Mouse (Mus musculus) liver, postnatal 0 days (tissue): ENCODE results near the gene Crybb1. TPM values are rescaled to one million over a fixed set of nuclear protein-coding genes. Genes with fewer than 3 reads are reported as not detected.

Experiments used
- ATAC-seq: fragments of 200-750 bp; cut with Nextera tagmentation; 2 replicates; pipeline ENCODE4 v1.8.0; 2017; ENCODE audit warnings: mild to moderate bottlenecking, moderate library complexity
- DNase-seq: peaks from one replicate; pipeline ENCODE4 v3.0.0-alpha.2; 2016
- H3K27ac ChIP-seq: fragments of 300-500 bp; sonication (generic); 2 replicates; pipeline ENCODE4 v1.5.1; 2014; ENCODE audit warnings: antibody characterized with exemption, moderate library complexity, mild to moderate bottlenecking, low read depth
- H3K27me3 ChIP-seq: fragments of 300-500 bp; sonication (generic); 2 replicates; pipeline ENCODE4 v1.6.1; 2014; ENCODE audit warnings: low read length, control low read depth, mixed read lengths; ENCODE audit not compliant: insufficient read depth
- H3K36me3 ChIP-seq: fragments of 300-500 bp; sonication (generic); replicated peaks from 2 replicates; pipeline ENCODE4 v1.6.1; 2014; ENCODE audit warnings: mild to moderate bottlenecking, control low read depth, low read length, moderate library complexity, mixed read lengths; ENCODE audit not compliant: insufficient read depth
- H3K4me1 ChIP-seq: fragments of 300-500 bp; sonication (generic); 2 replicates; pipeline ENCODE4 v1.6.1; 2014; ENCODE audit warnings: antibody characterized with exemption, mild to moderate bottlenecking, control low read depth; ENCODE audit not compliant: insufficient read depth
- H3K4me2 ChIP-seq: fragments of 300-500 bp; sonication (generic); 2 replicates; pipeline ENCODE4 v1.6.1; 2014; ENCODE audit warnings: low read depth, mild to moderate bottlenecking, low read length, moderate library complexity, mixed read lengths
- H3K4me3 ChIP-seq: fragments of 300-500 bp; sonication (generic); 2 replicates; pipeline ENCODE4 v1.5.1; 2014; ENCODE audit warnings: low read depth, low read length
- H3K9ac ChIP-seq: fragments of 300-500 bp; sonication (generic); replicated peaks from 2 replicates; pipeline ENCODE4 v1.6.1; 2014; ENCODE audit warnings: mild to moderate bottlenecking, moderate library complexity
- H3K9me3 ChIP-seq: fragments of 300-500 bp; sonication (generic); 2 replicates; pipeline ENCODE4 v1.6.1; 2016; ENCODE audit warnings: mild to moderate bottlenecking, control low read depth, low read length, mixed read lengths
- CTCF ChIP-seq: sonication (generic); IDR thresholded peaks from 2 replicates; pipeline ENCODE4 v1.5.1; 2016; ENCODE audit warnings: antibody characterized with exemption, low read depth
- EP300 ChIP-seq: IDR thresholded peaks from 2 replicates; pipeline ENCODE4 v1.6.1; 2016; ENCODE audit warnings: antibody characterized with exemption, low read depth, mild to moderate bottlenecking
- WGBS: fragments of 180-500 bp; shearing (Covaris S2); extraction: QIAGEN DNeasy Blood & Tissue Kit; methylation state at CpG from one replicate; pipeline ENCODE4 v1.1.7; 2014; ENCODE audit not compliant: insufficient replicate concordance; 5-methylcytosine and 5-hydroxymethylcytosine counted together
- polyA plus RNA-seq: library from polyadenylated mRNA; unstranded; fragments of >200 nt; fragmentation: Nextera tagmentation; extraction: Ambion mirVana; gene quantifications from 2 replicates; pipeline ENCODE4 v1.2.1, GENCODE M21; 2015

Gene Crybb1
- polyA plus RNA-seq, 1 experiment from 2014 or later = 0.33 TPM

GRCm38 (mm10) chr5:112293800-112294199 lies 38.2 kb downstream of the Crybb1 start:
- no peak overlapping the region; the same call in 1 of the 2 replicates for H3K9ac ChIP-seq
- H3K36me3 ChIP-seq = no peaks in the 10 kb centered on the region; the same call in 1 of the 2 replicates
- DNase-seq = no peak
- no peaks in the 10 kb centered on the region for H3K9me3 ChIP-seq
- no peak for TF ChIP-seq CTCF
- no peak for TF ChIP-seq EP300
- peaks cover 94% of the 10 kb centered on the region for H3K4me1 ChIP-seq
- H3K27me3 ChIP-seq = no peaks in the 10 kb centered on the region
- WGBS = 60% methylated on average over 2 of the region's 2 CpGs
- H3K4me3 ChIP-seq = no peak overlapping the region
- ATAC-seq = no peak
- peak overlapping the region; percentile 39 for H3K27ac ChIP-seq
- H3K4me2 ChIP-seq = no peak overlapping the region

DNA sequence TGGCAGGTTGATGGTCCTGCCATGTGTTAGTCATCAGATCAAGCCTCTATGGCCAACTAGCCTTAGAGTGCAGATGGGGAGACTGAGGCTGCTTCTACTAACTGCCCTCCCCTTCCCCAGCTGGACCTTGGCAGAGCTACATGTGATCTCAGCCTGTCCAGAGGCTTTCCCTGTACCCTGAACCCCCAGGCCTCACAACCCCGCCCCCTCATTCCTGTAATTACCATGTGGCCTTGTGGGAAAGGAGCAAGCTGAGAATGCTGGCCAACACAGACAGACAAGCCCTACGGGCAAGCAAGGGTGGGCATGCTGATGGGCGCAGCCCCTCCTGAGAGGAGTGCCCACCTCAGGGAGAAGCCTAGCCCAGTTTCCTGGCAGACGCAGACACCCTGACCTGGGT lies 39.1 kb downstream of the Crybb1 start:
- no peaks in the 10 kb centered on the region; the same call in 1 of the 2 replicates for H3K36me3 ChIP-seq
- H3K4me3 ChIP-seq = no peak overlapping the region
- no peak overlapping the region for H3K9ac ChIP-seq
- no peaks in the 10 kb centered on the region for H3K27me3 ChIP-seq
- peaks cover 96% of the 10 kb centered on the region for H3K4me1 ChIP-seq
- no peak overlapping the region for H3K4me2 ChIP-seq
- DNase-seq (peak; percentile 33), ATAC-seq (no peak)
- no peaks in the 10 kb centered on the region for H3K9me3 ChIP-seq
- TF ChIP-seq EP300 (no peak), CTCF (no peak)
- H3K27ac ChIP-seq = peak overlapping the region; percentile 36
- WGBS = 66% methylated on average over 4 of the region's 4 CpGs

GRCm38 (mm10) chr5:112295162-112295561 lies 39.5 kb downstream of the Crybb1 start:
- no peak for ATAC-seq
- Histone ChIP-seq H3K9ac (no peak overlapping the region), H3K4me3 (no peak overlapping the region), H3K27me3 (no peaks in the 10 kb centered on the region), H3K4me2 (no peak overlapping the region), H3K36me3 (no peaks in the 10 kb centered on the region; the same call in 1 of the 2 replicates), H3K27ac (peak overlapping the region; percentile 36), H3K9me3 (no peaks in the 10 kb centered on the region), H3K4me1 (peaks cover 95% of the 10 kb centered on the region)
- WGBS = 46% methylated on average over 8 of the region's 8 CpGs
- no peak for TF ChIP-seq CTCF
- no peak for TF ChIP-seq EP300
- peak; percentile 17 for DNase-seq

- Histone ChIP-seq H3K4me2 (no peak overlapping the region), H3K4me3 (no peak overlapping the region), H3K9me3 (no peaks in the 10 kb centered on the region), H3K36me3 (no peaks in the 10 kb centered on the region; the same call in 1 of the 2 replicates), H3K27ac (0 out of 2 replicates have a peak overlapping the region, but pooled peaks have one; percentile 71), H3K27me3 (no peaks in the 10 kb centered on the region), H3K9ac (no peak overlapping the region), H3K4me1 (peaks cover 97% of the 10 kb centered on the region)
- TF ChIP-seq EP300 = no peak
- TF ChIP-seq CTCF = no peak
- peak; percentile 15 for DNase-seq
- no peak for ATAC-seq
- 66% methylated on average over 8 of the region's 8 CpGs for WGBS
Measured at GRCm38 (mm10) chr5:112295564-112295963, 39.9 kb downstream of the Crybb1 start.

GRCm38 (mm10) chr5:112296404-112297181 lies 41.0 kb downstream of the Crybb1 start:
- Histone ChIP-seq H3K4me3 (no peak overlapping the region), H3K9me3 (no peaks in the 10 kb centered on the region), H3K27ac (peak overlapping the region; percentile 71), H3K4me1 (peaks cover 95% of the 10 kb centered on the region), H3K36me3 (no peaks in the 10 kb centered on the region; the same call in 1 of the 2 replicates), H3K4me2 (peak overlapping the region; percentile 45), H3K9ac (peak overlapping the region; percentile 38; the same call in 1 of the 2 replicates), H3K27me3 (no peaks in the 10 kb centered on the region)
- 41% methylated on average over 6 of the region's 6 CpGs for WGBS
- ATAC-seq = peak; percentile 70
- TF ChIP-seq CTCF (no peak), EP300 (0 out of 2 replicates have a peak, but pooled peaks have one; percentile 25)
- peak; percentile 67 for DNase-seq

DNA sequence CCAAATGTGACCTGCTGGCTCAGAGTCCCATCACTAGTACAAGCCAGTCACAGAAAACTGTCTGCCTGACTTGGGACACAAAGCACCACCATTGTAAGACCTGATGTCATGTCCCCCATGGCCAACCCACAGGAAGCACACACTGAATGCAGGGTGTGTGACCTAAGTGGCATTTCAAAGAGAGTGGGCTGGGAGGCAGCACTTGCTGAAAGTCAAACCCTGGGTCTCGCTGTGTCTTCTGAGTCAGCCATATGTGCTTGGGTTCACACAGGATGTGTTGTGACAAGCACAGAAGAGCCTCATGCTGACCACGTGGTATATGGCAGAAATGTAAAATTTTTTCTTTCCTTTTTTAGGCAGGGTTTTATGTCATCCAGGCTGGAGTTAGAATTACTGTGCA lies 41.6 kb downstream of the Crybb1 start:
- ATAC-seq = peak; percentile 2; the same call in 1 of the 2 replicates
- Histone ChIP-seq H3K36me3 (no peaks in the 10 kb centered on the region; the same call in 1 of the 2 replicates), H3K27me3 (no peaks in the 10 kb centered on the region), H3K4me3 (no peak overlapping the region), H3K9me3 (no peaks in the 10 kb centered on the region), H3K9ac (no peak overlapping the region), H3K4me1 (peaks cover 95% of the 10 kb centered on the region), H3K27ac (peak overlapping the region; percentile 71), H3K4me2 (peak overlapping the region; percentile 45)
- TF ChIP-seq CTCF = no peak
- TF ChIP-seq EP300 = no peak
- peak; percentile 19 for DNase-seq
- whole genome bisulfite sequencing = 35% methylated on average over 2 of the region's 2 CpGs
